Mouse (Mus musculus) E14TG2a.4 (cell line): Measurements from ENCODE around the gene Ston1.

ENCODE experiments used
- CTCF ChIP-seq: conservative IDR thresholded peaks from 2 replicates; pipeline ENCODE4 v1.5.1; 2014; ENCODE audit warnings: low read length
- NANOG ChIP-seq: IDR thresholded peaks from 2 replicates; pipeline ENCODE4 v1.6.1; 2014; ENCODE audit warnings: borderline replicate concordance, low read length, mixed read lengths
- POU5F1 ChIP-seq: IDR thresholded peaks from 2 replicates; pipeline ENCODE4 v1.6.1; 2014; ENCODE audit warnings: low read length, borderline replicate concordance

DNA sequence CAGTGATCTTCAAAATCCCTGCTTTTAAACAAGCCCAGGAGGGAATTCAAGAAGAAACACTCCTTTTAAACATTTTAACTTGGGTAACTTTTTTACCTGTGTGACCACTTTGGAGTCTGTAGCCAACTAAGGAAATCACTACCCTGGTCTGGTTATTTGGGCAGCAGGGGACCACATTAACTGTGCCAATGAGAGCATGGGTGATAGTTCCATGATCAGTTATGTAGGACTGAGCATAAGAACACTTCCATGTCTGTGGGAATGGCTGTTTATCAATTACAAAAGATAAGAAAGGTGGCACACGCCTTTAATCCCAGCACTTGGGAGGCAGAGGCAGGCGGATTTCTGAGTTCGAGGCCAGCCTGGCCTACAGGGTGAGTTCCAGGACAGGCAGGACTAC lies 49.7 kb downstream of the Ston1 start:
- TF ChIP-seq CTCF (no peak), POU5F1 (no peak), NANOG (no peak)
